Mouse (Mus musculus): ENCODE results near the gene Olfr313. TPM values are rescaled to one million over a fixed set of nuclear protein-coding genes. Genes with fewer than 3 reads are reported as not detected.
"Not testable (repeated sequence)": the region's sequence is repeated elsewhere in the genome, so short reads cannot be mapped to it uniquely, and the experiment has no call there.

Olfr313 gene
- total RNA-seq (2022) = not detected

DNA sequence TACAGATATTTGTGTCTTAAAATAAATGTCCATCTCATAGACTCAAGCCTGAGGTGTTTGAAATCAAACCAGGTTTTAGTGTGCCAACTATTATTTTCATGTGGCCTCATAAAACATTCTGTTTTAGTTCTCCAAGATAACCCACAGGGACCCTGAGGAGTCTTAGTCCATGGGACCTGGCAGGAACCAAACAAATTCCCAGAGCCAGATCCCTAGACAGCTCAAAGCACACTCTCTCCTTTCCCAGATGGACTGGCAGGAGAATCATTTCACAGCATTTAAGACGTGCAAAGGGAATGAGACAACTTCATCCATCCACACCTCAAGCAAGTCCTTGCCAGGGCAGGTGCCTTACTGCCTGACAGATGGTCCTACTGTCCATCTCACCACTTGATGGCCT lies at the start of gene Olfr313:
Olfr313 (plus strand) TSS at position 301 of the 400 bp plus-strand sequence.
- DNase-seq (ENCODE audit: low spot score in 2 of 2) = not testable (repeated sequence)

DNA sequence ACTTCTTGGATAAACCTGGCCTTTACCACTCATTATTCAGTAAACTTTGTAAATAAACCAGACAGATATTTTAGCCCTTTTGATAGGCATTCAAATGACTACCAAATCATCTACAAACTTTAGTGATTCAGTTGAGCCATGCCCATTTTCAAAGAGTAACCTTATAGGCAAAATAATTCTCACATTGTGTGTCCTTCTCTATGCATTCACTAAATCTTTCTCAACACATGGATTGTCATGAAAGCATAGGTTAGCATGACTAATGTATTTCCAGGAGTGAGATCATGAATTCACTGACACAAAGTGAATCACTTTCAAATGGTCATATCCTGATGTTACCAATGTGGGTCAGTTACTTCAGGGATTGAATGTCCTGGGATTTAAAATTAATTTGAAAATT lies 41.9 kb upstream of the Olfr313 start, which contains the start of gene Olfr315:
Olfr315 (plus strand) TSS at position 301 of the 400 bp plus-strand sequence.
- no peak for DNase-seq (ENCODE audit: low spot score in 2 of 2)

DNA sequence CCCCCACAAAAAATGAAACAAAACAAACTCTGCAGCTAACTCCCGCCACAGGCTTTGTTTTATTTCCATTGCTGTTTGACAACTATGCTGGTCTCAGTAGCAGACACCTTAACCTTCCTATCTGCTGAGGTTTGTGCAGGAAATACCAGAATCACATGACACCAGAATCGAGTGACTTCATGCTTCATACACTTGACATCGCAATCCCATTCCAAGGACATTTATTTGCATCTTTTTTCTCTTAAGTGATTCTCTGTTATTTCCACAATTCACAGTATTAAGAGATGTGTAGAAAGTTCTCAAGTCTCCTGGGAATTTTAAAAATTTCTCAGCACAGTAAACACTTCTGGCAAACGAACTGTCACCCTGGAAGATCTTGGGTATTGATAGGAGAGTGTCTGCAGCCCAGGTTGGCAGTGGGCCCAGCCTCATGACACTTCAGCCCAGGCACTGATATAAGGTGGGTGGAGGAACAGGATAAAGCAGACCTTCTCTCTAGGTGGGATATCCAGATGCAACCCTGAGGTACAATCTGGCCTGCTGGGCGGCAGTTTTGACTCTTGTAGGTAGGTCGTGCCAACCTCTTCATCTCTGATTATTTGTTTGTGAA lies 32.2 kb upstream of the Olfr313 start, which contains the start of gene Olfr314:
Olfr314 (plus strand) TSS at position 473 of the 610 bp plus-strand sequence.
- DNase-seq (ENCODE audit: low spot score in 2 of 2) = no peak

DNA sequence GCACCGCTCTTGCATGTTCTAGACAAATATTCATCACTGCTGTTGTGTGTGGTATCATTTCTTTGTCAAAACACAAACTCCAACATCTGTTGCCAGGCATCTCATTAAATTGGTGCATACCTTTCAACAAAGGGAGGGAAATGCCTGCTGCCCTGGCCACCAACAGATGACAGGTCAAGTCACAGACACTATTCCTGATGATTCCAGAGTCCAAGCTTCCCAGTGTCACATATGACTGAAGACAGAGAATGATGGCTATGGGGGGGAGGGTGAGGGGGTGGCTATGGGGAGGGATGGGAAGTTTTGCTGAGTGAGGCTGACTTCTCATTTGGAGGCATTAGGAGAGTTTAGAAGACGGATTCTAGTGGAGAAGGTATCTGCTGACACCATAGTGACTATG lies 30.6 kb upstream of the Olfr313 start:
- no peak for DNase-seq (ENCODE audit: low spot score in 2 of 2)

DNA sequence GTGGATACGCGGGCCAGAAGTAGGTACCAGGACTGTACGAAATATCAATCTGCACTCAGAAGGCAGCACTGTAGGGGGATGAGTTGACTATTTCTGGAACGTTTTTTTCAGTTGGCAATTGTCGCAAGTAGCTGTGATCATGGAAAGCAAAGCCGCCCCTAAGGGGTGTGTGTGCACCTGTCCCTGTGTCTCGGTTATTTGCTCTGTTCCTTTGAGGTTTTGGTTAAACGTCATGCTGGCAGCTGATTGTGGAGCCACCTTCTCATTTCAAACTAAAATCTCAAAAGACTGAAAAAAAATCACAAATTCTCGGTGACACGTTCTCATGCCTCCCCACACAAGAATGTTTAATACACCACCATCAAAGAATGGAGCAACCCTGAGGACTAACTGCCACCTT lies 27.1 kb upstream of the Olfr313 start:
- no peak for DNase-seq (ENCODE audit: low spot score in 2 of 2)

DNA sequence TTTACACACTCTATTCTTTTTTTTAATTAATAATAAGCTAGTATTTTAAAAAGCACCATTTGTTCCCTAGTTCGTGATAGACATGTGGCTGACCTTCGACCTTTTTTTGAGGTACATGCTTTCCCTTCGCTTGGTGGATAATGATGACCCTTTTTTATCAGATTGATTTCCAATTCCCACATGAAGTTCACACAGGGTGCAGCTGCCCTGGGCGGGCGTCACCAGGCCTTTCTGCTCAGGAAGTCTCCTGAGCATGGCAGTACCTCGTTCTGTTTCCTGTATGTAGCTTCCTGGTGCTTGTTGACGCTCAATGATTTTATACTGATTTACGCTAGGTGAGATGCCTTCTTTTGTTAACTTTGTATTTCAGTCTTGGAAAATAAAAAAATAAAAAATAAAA lies 26.5 kb upstream of the Olfr313 start:
- DNase-seq (ENCODE audit: low spot score in 2 of 2) = no peak

DNA sequence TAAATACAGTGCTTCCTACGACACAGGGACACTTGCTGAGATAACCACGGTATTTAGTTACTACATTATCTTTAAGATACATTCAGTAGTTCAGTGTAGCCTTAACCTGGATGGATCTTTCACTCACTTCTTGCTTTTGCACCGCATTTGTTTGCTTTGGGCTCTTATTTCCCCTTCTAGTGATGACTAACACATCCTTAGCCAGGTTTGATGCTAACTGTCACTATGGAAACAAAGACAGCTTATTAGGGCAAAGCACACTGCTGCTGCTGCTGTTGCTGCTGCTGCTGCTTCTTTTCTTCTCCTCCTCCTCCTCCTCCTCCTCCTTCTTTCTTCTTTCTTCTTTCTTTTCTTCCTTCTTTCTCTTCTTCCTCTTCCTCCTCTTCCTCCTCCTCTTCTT lies 25.3 kb upstream of the Olfr313 start:
- DNase-seq (ENCODE audit: low spot score in 2 of 2) = no peak

DNA sequence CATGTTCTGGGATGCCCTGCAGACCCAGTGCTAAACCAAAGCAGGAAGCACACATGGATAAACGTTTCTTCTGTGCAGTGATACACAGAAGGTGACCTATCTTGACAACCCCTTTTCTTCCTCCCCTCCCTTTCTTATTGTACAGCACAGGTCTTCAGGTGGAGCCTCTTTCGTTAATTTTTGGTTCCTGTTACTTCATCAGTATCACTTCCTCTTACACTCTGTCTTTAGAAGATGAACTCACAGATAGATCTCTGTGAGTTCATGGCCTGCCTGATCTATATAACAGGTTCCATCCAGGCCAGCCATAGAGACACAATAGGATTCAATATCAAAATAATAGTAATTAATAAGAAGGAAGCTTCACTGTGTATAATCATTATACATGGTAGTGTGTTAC lies 24.7 kb upstream of the Olfr313 start:
- no peak for DNase-seq (ENCODE audit: low spot score in 2 of 2)

DNA sequence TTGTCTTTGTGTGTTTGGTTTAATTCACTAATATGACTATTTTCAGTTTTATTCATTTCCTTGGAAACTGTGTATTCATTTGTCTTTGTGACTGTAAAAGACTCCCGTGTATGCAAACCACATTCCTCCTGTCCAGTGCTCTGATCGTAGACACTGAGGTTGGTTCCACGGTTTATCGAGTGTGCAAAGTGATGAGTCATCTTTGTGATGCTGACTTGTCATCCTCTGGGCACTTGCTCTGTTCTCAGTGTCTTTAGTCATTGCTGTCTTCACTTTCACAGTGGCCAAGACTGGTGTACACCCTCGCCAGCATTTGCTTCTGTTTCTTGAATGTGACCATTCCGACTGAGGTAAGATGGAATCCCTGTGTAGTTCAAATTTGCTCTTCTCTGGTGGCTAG lies 24.2 kb upstream of the Olfr313 start:
- no peak for DNase-seq (ENCODE audit: low spot score in 2 of 2)

DNA sequence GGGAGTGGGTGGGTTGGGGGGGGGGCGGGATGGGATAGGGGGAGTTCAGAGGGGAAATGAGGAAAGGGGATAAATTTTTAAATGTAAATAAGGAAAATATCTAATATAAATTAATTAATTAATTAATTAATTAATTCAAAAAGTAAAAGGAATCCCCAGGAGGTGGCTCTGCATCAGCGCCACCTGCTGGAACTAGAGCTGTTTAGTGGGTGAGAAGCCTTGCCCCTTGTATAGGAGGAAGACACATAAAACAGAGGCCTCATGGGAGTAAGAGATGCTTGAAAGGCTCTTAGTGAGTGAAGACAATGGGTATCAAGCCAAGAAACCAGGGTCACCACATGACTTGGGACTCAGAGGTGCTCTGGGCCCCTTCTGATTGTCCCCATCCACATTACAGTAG lies 18.9 kb upstream of the Olfr313 start:
- DNase-seq (ENCODE audit: low spot score in 2 of 2) = no peak

DNA sequence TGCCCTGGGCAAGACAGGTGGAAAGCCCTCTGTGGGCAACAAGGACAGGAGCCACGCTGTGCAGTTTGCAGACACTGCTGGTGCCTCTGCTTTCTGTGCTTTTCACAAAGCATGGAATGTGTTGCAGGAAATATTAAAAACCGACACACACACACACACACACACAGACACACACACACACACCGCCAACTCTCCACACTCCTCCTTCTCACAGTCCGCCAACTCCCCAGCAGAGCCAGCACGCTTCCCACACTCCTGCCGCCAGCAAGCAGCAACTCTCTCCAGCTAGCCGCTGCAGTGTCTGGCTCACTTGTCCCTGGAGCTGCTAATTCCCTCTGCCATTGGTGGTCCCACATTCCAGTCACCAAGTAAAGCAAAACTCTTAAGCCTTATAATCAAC lies 17.9 kb upstream of the Olfr313 start:
- DNase-seq (ENCODE audit: low spot score in 2 of 2) = peak; percentile 36 to 76

DNA sequence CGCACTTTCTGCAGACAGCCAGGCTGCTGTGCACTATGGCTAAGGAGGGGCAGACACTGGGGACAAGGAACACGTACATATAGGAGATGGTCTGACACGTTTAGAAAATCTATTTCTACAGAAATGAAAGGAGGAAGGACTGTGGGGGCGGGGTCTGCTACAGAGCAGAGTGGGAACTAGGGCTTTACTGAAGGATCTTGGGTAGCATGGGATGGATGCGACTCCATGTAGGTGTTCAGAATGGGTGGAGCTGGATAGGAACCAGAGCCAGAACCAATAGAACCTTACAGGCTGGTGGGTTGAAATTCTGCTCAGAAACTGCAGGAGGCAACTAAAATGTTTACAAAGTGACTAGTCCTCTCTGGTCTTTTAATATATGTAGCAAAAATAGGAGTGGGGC lies 15.1 kb upstream of the Olfr313 start:
- DNase-seq (ENCODE audit: low spot score in 2 of 2) = peak in 1 of 2 experiments; percentile 43

DNA sequence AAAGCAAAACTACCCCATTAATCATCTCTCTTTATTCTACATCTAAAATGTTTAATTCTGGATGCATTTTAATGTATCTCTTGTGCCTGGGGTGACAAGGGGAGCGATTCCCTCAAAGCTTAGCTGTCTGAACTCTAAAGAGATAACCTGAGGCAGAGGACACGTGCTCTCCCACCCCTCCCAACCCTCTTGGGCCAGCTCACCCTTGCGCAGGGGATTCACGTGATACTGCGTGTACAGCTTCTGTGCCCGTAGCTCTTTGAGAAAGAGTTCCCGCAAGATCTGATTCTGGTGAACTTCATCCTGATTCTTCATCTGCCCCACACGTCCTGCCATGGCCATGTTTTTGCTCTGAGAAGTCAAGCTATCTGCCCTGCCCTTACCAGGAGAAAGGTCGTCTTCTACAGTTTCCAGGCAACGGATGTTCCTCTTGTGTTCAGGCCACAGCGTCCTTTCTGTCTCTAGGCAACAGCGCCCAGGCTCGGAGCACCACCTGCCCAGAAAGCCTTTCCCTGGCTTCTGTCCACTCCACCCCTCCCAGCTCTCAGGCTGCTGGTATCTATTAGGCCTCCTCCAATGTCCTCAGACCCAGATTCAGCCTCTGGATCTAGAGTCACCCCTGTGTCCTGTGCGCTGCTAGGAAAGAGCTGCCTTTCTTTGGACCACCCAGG lies 13.1 kb upstream of the Olfr313 start, which contains the start of gene Fam183b:
Fam183b (minus strand) TSS at position 403 of the 671 bp plus-strand sequence.
- DNase-seq (ENCODE audit: low spot score in 2 of 2) = peak in 1 of 2 experiments; percentile 15

DNA sequence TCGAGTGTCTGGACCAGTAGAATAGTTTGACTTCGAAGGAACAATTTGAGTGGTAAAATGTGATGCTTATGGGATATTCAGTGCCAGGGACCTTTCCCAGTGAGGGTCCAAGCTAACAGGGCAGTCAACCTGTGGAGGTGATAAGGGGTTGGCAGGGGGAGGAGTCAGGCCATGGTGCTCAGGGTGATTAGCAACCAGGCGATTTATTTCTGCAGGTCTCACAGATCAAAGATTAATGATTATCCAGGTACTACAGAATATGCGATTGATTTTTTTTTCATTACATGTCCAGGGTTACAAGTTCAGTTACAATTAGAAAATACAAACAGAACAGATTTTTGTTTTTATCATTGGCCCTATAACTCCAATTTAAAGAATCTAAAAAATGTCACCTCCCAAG lies 10.9 kb upstream of the Olfr313 start:
- no peak for DNase-seq (ENCODE audit: low spot score in 2 of 2)

DNA sequence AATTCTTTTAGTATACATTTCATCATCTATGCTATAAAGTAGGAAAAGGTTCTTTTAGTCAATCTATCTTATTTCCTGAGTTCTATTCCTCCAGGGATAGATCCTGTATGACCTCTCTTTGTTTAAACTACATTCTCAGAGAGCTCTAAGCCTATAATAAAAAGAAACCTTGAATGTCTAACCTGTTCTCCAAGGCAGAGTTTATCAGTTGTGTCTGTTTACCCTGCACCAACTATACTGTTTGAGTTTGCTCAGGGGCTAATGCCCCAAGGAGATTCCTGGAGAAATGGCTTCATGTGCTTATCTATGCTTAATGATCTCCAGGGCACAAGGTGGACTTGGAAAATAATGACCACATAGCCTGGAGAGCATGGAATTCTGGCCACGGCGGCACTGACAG lies 10.4 kb upstream of the Olfr313 start:
- DNase-seq (ENCODE audit: low spot score in 2 of 2) = no peak

DNA sequence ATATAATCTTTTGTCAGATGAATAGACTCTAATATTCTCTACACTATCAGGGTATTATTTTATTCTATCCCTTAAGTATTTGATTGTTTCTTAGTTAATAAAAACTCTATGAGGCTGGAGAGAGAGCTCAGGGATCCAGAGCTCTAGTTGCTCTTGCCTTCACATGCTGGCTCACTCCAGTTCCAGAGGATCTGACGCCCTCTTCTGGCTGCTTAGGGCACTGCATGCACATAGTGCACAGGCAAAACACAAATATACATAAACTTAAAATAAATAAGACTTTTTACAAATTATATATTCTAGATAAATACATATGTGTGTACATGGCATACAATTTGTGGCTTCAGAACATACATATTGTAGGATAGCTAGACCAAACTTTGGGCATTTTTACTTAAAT lies 2.8 kb upstream of the Olfr313 start:
- no peak for DNase-seq (ENCODE audit: low spot score in 2 of 2)

DNA sequence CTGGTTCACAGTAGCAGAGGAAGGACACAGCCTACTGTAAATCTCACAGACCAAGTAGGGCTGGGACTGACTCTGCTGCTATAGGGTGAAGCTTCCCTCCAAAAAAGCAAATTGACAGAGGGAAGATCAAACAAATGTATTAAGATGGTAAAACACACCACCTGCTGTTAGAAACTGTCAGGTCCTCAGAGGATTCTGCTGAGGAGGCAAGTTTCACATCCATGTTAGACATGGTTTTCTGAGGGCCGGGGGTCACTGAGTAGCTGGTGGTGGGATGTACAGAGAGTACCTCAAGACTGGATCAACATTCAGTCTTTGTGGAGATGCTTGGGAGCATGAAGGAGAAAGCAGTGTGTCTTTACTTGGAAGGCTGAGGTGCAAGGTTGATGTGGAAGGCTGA lies 876 bp downstream of the Olfr313 start:
- DNase-seq (ENCODE audit: low spot score in 2 of 2) = no peak

DNA sequence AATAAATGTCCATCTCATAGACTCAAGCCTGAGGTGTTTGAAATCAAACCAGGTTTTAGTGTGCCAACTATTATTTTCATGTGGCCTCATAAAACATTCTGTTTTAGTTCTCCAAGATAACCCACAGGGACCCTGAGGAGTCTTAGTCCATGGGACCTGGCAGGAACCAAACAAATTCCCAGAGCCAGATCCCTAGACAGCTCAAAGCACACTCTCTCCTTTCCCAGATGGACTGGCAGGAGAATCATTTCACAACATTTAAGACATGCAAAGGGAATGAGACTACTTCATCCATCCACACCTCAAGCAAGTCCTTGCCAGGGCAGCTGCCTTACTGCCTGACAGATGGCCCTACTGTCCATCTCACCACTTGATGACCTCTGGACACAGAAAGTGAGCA lies 14.1 kb downstream of the Olfr313 start, which contains the start of gene Olfr312:
Olfr312 (plus strand) TSS at position 301 of the 400 bp plus-strand sequence.
- not testable (repeated sequence) for DNase-seq (ENCODE audit: low spot score in 2 of 2)

DNA sequence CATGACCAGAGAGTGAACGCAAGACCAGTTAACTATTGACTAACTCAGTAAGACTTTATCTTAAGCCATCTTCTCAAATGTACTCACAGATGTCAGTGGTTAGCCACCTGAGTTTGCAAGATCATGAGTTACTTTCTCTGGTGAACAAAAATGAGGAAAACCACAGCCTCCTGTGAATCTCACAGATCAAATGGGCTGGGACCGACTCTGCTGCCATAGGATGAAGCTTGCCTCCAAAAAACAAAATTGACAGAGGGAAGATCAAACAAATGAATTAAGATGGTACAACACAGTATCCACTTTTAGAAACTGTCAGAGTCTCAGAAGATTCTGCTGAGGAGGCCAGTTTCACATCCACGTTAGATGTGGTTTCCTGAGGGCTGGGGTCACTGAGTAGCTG lies 15.0 kb downstream of the Olfr313 start:
- no peak for DNase-seq (ENCODE audit: low spot score in 2 of 2)

DNA sequence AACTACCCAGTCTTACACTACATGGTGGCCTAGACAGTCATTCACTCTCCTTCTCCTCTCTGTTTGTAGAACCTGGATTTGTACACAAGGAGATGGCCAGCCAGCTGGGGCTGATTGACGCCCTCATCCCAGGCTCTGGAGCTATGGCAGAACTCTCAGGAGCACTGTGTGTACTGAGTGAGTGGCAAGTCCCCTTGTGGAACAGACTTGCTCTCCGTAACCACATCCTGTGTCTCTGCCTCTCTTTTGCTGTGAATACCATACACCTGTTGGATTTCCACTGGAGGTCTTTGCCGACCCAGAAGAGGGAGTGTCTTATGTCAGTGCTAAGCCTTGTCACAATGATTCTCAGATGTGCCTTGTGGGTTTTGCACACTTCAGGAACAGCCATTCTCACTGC lies 17.7 kb downstream of the Olfr313 start:
- not testable (repeated sequence) for DNase-seq (ENCODE audit: low spot score in 2 of 2)

DNA sequence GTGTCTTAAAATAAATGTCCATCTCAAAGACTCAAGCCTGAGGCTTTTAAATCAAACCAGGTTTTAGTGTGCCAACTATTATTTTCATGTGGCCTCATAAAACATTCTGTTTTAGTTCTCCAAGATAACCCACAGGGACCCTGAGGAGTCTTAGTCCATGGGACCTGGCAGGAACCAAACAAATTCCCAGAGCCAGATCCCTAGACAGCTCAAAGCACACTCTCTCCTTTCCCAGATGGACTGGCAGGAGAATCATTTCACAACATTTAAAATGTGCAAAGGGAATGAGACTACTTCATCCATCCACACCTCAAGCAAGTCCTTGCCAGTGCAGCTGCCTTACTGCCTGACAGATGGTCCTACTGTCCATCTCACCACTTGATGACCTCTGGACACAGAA lies 24.2 kb downstream of the Olfr313 start, which contains the start of gene Olfr311:
Olfr311 (plus strand) TSS at position 301 of the 400 bp plus-strand sequence.
- not testable (repeated sequence) for DNase-seq (ENCODE audit: low spot score in 2 of 2)

DNA sequence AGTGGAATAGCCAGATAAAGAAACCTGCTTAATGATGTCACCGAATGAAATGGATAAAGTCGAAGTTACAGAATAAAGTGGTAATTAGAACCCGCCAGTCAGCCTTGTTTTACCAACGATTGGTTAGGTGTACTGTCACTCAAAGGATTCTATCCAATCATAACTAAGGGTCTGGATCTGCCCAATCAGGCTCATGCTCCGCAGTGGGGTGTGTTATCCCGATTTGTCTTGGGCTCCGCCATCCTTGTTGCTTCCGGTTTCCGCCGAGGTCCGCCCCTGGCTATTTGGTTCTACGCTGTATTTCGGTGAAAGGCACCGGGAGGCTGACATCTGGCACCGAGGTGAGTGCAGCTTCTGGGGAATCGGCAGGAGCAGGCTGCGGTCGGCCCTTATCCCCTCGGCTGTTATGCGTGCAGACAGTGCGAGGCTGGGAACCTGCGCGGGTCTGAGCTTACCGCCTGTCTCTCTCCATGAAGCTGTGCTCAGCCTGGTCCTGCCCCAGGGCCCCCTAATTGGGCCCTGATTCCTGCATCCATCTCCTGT lies 32.2 kb downstream of the Olfr313 start, which contains the start of gene Gm12258:
Gm12258 (plus strand) TSS at position 240 of the 543 bp plus-strand sequence.
- peak; percentile 55 to 90 for DNase-seq (ENCODE audit: low spot score in 2 of 2)
